Mouse (Mus musculus): ENCODE measurements around the gene Tjp1.

Tjp1 gene

DNA sequence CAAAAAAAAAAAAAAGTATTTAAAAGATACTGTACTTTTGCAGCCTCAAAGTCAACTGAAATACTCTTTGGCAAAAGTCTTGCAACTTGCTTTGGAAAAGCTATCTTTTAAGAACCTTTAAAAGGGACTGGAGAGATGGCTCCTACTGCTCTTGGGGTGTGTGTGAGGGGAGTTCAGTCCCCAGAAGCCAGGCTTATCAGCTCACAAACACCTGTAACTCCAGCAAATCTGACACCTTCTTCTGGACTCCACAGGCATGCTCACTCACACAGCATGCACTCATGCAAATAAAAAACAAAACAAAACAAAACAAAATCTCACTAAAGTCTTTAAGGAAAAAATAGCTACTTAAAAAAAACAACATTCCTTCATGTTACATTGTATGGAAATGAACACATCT, 179.0 kb downstream of the Tjp1 start:
- DNase-seq, result no peak

GRCm38 (mm10) chr7:65345314-65345713, 182.3 kb downstream of the Tjp1 start:
- no peak for DNase-seq

GRCm38 (mm10) chr7:65337581-65338270, 189.9 kb downstream of the Tjp1 start:
- no peak for DNase-seq

DNA sequence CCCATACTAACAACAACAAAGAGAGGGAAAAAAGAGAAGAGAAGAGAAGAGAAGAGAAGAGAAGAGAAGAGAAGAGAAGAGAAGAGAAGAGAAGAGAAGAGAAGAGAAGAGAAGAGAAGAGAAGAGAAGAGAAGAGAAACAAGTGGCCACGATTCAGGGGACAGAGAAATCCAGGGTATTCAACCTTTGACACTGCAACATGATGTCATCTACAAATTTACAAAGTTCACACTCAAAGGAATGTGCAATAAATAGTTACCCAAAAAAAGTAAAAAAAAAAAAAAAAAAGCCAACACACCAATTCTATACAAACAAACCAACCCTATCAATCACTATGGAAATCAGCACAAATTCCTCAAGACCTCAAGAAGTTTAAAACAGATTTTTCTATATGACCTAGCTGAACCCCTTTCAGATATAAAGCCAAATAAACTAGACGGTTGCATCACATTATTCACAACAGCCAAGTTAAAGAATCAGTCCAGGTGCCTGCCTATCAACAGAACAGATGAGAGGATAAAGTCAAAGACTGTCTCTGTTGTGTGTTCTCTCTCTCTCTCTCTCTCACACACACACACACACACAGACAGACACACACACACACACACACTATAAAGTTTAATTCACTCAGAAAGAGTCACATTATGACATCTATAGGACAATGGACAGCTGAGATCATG, 194.4 kb downstream of the Tjp1 start:
- no peak for DNase-seq

DNA sequence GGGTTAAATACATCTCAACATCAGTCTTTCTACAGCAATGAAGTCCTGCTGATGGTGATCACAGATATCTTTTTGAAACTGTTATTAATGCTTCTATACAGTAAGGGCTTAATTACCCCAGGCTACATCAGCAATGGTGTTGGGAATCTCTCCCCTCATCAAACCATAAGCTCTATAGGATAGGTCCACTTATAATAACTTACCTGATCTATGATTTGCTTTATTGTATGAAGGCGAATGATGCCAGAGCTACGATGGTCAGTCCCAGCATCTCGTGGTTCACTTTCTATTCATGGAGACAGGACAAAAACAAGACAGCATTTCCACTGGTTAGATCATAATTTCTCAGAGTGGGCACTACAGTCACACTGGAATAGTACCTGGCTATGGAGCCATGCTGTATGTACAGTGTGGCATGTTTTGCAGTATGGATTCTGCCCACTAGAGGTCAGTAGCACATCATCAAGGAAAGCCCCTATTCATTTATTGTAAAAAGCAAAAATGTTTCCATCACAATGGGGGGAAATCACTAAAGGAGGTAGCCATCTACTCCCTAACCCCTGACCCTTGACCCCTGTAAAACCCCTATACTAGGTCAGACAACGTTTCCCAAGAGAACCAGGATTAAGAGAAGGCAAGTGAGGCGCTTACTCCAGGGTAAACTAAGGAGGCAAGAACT, 208.4 kb downstream of the Tjp1 start:
- peak; percentile 28 for DNase-seq

- DNase-seq, result peak; percentile 32
These were observed 210.2 kb downstream of the Tjp1 start for GRCm38 (mm10) chr7:65317418-65317817.

DNA sequence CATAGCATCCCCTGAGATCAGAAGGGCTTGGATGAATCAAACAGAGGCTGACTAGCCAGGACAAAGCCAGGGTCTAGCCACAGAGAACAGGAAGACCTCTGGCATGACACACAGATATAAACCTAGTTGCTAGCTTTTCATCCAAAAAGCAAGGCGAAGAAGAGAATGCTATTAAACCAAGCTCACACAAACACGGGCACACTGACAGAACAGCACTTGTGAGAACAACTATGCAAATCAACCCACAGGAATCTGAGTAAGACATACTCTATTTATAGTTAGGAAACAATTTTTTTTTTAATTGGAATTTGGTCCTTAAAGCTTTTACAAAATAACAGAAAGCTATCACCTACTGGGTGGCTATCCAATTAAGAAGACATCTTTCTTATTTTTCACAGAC, 212.4 kb downstream of the Tjp1 start:
- DNase-seq, result no peak

DNA sequence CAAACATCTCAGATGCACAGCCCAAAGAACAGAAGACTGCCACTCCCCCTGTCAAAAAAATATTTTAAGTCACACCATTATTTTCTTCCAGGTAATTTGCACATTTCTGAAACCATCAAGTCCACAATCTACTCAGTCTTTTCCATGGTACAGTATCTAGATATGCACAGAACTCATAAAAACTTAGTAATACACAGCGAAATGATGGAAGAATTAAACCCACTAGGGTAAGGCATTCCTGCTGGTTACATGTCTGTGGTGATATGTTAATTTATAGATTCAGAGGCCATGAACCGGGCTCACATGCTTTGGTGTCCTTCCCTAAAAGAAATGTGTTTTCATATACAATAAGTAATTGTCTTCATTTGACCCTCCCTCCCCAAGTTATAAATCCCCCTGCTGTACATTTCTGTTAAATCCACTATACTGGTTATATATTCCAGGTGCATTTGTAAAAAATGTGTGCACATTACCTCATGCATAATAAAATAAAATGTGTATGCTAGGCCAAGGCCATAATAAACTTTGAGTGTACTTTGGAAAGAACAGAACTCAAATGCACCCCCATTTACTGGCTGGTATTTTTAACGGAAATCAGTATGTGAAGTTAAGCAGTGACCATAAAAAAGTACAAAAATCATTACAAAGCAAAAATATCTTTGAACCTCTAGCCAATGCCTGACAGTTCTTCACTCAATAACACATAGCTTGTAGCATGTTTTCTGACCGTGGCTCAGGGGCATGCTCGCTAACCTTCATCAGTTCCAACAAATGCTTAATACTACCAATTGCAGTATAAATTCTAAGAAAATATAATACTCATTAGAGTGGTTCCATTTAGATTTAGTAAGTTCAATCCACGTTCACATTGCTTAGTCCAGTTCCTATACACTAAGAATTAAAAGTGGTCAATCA, 230.6 kb downstream of the Tjp1 start:
- DNase-seq, result no peak

- DNase-seq, result no peak
These were observed 244.7 kb downstream of the Tjp1 start for GRCm38 (mm10) chr7:65282886-65283285.

GRCm38 (mm10) chr7:65281960-65282359, 245.6 kb downstream of the Tjp1 start:
- DNase-seq, result no peak

DNA sequence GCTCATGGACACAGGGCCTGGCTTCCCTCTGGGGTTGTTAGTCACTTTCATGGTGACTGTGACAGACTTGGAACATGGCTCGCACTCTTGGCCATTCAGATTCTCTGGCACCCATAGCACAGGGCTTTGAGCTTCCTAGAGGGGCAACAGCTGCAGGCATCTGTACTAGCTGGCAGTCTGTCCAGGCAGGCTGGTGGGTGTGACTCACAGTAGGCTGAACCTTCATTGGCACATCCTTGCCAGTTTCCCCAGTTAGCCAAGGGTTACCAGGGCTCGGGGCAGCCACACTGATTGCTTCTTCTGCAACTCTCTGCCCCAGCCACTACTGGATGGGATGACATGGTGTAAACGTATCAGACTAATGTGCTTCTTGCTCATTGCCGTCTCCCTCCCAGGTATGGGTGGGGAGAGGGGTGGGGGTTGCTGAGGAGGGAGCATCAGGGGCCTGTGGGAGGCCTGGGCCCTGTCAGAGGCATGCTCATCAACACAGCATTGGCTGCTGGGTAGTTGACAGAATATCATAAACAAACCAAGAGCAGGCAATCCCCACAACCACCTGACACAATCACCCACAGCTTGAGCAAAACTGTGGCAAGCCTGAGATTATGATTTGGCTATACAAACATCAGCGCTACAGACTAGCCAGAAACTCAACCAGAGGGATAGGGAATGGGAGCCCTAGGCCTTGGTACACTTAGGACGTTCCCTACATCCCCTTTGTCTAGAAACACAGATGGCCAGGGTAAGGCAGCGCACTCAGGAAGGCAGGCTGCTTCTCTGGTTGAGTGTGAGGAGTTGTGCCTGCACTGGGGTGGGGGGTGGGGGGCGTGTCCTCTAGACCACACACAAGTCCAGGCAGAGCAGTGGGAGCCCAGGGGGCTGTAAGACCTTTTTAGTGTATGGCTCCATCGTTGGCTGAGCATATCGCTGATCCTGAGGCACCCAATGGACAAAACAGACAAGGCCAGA, 246.4 kb downstream of the Tjp1 start:
- no peak for DNase-seq

GRCm38 (mm10) chr7:65279277-65279676, 248.3 kb downstream of the Tjp1 start:
- DNase-seq, result no peak

DNA sequence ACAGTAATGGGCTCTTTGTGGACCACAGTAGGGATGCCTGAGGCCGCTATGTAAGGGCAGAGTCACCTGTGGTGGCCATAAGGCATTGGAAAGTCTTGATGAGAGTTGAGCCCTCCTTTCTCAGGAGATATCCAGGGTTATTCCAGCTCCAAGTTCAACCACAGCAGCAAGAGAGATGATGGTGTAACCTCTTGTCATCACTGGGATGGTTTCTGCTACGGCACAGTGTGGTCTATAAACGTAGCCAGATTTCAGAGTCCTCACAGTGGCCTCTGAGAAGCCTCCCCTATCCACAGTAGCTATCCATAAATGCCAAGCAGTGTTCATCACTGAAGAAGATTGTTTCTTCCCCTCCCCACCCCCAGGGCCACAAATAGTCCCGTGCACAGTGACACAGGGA, 251.8 kb downstream of the Tjp1 start:
- DNase-seq, result no peak

- peak; percentile 15 for DNase-seq
These were observed 253.4 kb downstream of the Tjp1 start for GRCm38 (mm10) chr7:65274216-65274615.

DNA sequence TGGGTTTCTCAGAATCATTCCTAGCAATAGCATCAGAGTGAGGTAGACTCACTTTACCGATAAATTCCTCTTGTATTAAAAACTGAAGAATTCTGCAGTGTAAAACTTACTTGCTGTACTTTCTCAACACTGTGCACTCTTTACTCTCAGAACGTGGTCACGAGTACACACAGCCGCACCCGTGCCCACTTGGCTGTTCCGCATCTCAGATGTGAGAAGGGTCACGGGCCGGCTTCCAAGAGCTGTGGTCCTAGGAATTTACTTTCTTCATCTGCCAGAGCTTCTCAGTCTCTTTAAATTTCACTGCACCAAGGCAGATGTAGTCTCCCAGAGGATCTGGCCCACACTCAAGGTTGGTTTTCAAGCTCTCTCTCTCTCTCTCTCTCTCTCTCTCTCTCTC, 277.9 kb downstream of the Tjp1 start:
- DNase-seq, result no peak
